Mouse (Mus musculus): Measurements from ENCODE around the gene Pam16. TPM values are rescaled to one million over a fixed set of nuclear protein-coding genes. Genes with fewer than 3 reads are reported as not detected.
A peak's percentile ranks its signal among the peaks of the same experiment; 100 is the strongest.

Pam16 gene
- polyA plus RNA-seq, 1 experiment from 2014 or later = 81.9 TPM

GRCm38 (mm10) chr16:4643670-4644419, 19.1 kb upstream of the Pam16 start:
- Histone ChIP-seq H3K36me3 (peaks cover 25% of the 10 kb centered on the region), H3K4me1 (peaks cover 51% of the 10 kb centered on the region), H3K27me3 (replicated peaks) (no peaks in the 10 kb centered on the region), H3K4me3 (no peak overlapping the region), H3K9ac (no peak overlapping the region), H3K4me2 (no peak overlapping the region), H3K27ac (no peak overlapping the region), H3K9me3 (replicated peaks) (no peaks in the 10 kb centered on the region)
- 74% methylated on average over 11 of the region's 11 CpGs for WGBS (ENCODE audit: insufficient replicate concordance)
- no peak for ATAC-seq

DNA sequence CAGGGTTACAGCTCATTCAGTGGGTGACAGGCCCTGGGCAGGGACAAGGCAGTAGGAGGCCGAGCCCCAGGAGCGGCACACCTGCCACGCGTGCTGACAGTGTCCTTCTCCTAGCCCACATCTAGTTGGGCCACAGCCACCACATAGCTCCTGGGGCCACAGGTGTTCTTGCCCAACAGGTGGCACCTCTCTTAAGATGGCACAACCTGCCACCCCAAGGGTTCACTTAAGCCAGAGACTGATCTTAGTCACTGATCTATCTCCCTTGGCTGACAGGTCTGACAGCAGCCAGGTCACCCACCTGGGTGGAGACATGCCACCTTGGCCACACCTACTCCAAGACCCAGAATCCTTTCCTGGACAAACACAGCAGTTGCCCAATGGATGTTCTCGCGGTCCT, 18.1 kb upstream of the Pam16 start:
- Histone ChIP-seq H3K4me1 (peaks cover 51% of the 10 kb centered on the region), H3K36me3 (peaks cover 16% of the 10 kb centered on the region), H3K9ac (no peak overlapping the region), H3K27ac (peak overlapping the region; percentile 61; the same call in 1 of the 2 replicates), H3K4me2 (peak overlapping the region; percentile 10), H3K27me3 (replicated peaks) (no peaks in the 10 kb centered on the region), H3K4me3 (no peak overlapping the region), H3K9me3 (replicated peaks) (no peaks in the 10 kb centered on the region)
- ATAC-seq = no peak
- WGBS (ENCODE audit: insufficient replicate concordance) = 83% methylated on average over 6 of the region's 6 CpGs

- no peak overlapping the region; the same call in 1 of the 2 replicates for H3K4me3 ChIP-seq
- H3K36me3 ChIP-seq = peaks cover 11% of the 10 kb centered on the region
- H3K9ac ChIP-seq = no peak overlapping the region
- WGBS (ENCODE audit: insufficient replicate concordance) = 52% methylated on average over 13 of the region's 13 CpGs
- H3K27ac ChIP-seq = peak overlapping the region; percentile 75; the same call in 1 of the 2 replicates
- no peak for ATAC-seq
- H3K4me2 ChIP-seq = peak overlapping the region; percentile 93
- H3K9me3 ChIP-seq (replicated peaks) = no peaks in the 10 kb centered on the region
- peaks cover 52% of the 10 kb centered on the region for H3K4me1 ChIP-seq
- H3K27me3 ChIP-seq (replicated peaks) = no peaks in the 10 kb centered on the region
These were observed 17.4 kb upstream of the Pam16 start for GRCm38 (mm10) chr16:4642190-4642589.

- Histone ChIP-seq H3K4me2 (peak overlapping the region; percentile 93), H3K27me3 (replicated peaks) (no peaks in the 10 kb centered on the region), H3K36me3 (peaks cover 4% of the 10 kb centered on the region; the same call in 1 of the 2 replicates), H3K9me3 (replicated peaks) (no peaks in the 10 kb centered on the region), H3K27ac (peak overlapping the region; percentile 75), H3K4me1 (peaks cover 56% of the 10 kb centered on the region), H3K4me3 (peak overlapping the region; percentile 64), H3K9ac (0 out of 2 replicates have a peak overlapping the region, but pooled peaks have one; percentile 14)
- no peak for ATAC-seq
- 47% methylated on average over 3 of the region's 3 CpGs for WGBS (ENCODE audit: insufficient replicate concordance)
These were observed 16.5 kb upstream of the Pam16 start for GRCm38 (mm10) chr16:4641119-4641838.

- ATAC-seq = 0 out of 2 replicates have a peak, but pooled peaks have one; percentile 4
- H3K27me3 ChIP-seq (replicated peaks) = no peaks in the 10 kb centered on the region
- peak overlapping the region; percentile 75 for H3K9ac ChIP-seq
- H3K4me2 ChIP-seq = peak overlapping the region; percentile 93
- WGBS (ENCODE audit: insufficient replicate concordance) = 15% methylated on average over 17 of the region's 17 CpGs
- H3K36me3 ChIP-seq = no peaks in the 10 kb centered on the region
- peak overlapping the region; percentile 64 for H3K4me3 ChIP-seq
- H3K9me3 ChIP-seq (replicated peaks) = no peaks in the 10 kb centered on the region
- peaks cover 63% of the 10 kb centered on the region for H3K4me1 ChIP-seq
- H3K27ac ChIP-seq = peak overlapping the region; percentile 75
These were observed 15.6 kb upstream of the Pam16 start for GRCm38 (mm10) chr16:4640267-4641005.

GRCm38 (mm10) chr16:4639831-4640237, 15.0 kb upstream of the Pam16 start, which contains the start of the genes Vasn and Dnaja3:
Gene Vasn (plus strand): TSS chr16:4639941.
Gene Dnaja3 (plus strand): TSS chr16:4639989.
- Histone ChIP-seq H3K4me3 (peak within 1 kb of the TSS; percentile 64), H3K27me3 (replicated peaks) (no peaks in the 10 kb centered on the region), H3K9me3 (replicated peaks) (no peaks in the 10 kb centered on the region), H3K4me2 (peak within 1 kb of the TSS; percentile 93), H3K36me3 (no peaks in the 10 kb centered on the region), H3K27ac (peak within 1 kb of the TSS; percentile 75), H3K9ac (peak within 1 kb of the TSS; percentile 75), H3K4me1 (peaks cover 63% of the 10 kb centered on the region)
- peak; percentile 95 for ATAC-seq
- WGBS (ENCODE audit: insufficient replicate concordance) = 4% methylated on average over 22 of the region's 22 CpGs

GRCm38 (mm10) chr16:4638891-4639390, 14.2 kb upstream of the Pam16 start:
- Histone ChIP-seq H3K27ac (no peak overlapping the region), H3K4me2 (no peak overlapping the region), H3K36me3 (peaks cover 3% of the 10 kb centered on the region), H3K9me3 (replicated peaks) (no peaks in the 10 kb centered on the region), H3K4me3 (no peak overlapping the region), H3K9ac (no peak overlapping the region), H3K4me1 (peaks cover 63% of the 10 kb centered on the region), H3K27me3 (replicated peaks) (no peaks in the 10 kb centered on the region)
- WGBS (ENCODE audit: insufficient replicate concordance) = 67% methylated on average over 3 of the region's 3 CpGs
- no peak for ATAC-seq

DNA sequence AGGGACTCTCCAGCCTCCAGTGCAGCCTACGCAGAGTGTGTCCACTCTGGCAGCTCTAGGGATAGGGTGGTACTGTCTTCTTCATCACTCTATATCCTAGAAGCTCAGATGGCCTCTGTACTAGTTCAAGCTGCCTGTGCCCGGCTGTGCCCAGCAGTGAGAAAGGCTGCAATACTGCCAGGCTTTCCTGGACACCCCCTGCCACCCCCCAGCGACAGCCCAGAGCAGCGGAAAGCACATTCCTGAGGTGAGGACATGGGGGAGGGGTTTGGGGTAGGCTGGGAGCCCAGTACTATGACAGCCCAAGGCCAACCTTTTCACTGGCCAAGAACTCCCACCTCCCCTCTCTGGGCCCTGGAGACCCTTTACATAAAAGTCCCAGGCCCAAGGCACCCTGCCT, 11.0 kb upstream of the Pam16 start:
- Histone ChIP-seq H3K4me1 (peaks cover 35% of the 10 kb centered on the region), H3K27me3 (replicated peaks) (no peaks in the 10 kb centered on the region), H3K27ac (no peak overlapping the region), H3K9ac (no peak overlapping the region), H3K36me3 (peaks cover 19% of the 10 kb centered on the region), H3K9me3 (replicated peaks) (no peaks in the 10 kb centered on the region), H3K4me2 (no peak overlapping the region), H3K4me3 (no peak overlapping the region)
- ATAC-seq = no peak
- 83% methylated on average over 4 of the region's 4 CpGs for WGBS (ENCODE audit: insufficient replicate concordance)

- WGBS (ENCODE audit: insufficient replicate concordance) = 79% methylated on average over 9 of the region's 9 CpGs
- Histone ChIP-seq H3K27me3 (replicated peaks) (no peaks in the 10 kb centered on the region), H3K4me2 (no peak overlapping the region), H3K4me3 (no peak overlapping the region), H3K4me1 (peaks cover 27% of the 10 kb centered on the region), H3K27ac (no peak overlapping the region), H3K9me3 (replicated peaks) (no peaks in the 10 kb centered on the region), H3K9ac (no peak overlapping the region), H3K36me3 (peaks cover 22% of the 10 kb centered on the region)
- ATAC-seq = no peak
These were observed 9.9 kb upstream of the Pam16 start for GRCm38 (mm10) chr16:4634681-4635080.

DNA sequence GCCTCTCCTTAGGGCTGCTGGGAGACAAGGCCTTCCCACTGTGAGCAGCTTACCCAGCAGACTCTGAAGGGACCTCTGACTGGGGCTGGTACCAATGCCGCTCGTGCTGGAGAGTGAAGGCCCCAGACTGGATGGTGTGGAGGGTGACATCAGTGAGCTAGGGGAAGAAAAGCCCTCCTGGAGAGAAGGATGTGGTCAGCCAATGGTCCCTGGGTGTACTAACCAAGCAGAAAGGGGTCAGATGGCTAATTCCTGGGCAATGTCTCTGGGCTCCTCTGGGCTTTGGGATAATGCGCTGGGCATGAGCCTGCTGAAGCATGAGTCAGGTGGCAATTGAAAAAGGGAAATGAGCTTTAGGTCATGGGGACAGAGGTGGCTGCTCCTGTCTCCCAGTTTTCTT, 8.9 kb upstream of the Pam16 start:
- Histone ChIP-seq H3K9me3 (replicated peaks) (no peaks in the 10 kb centered on the region), H3K4me2 (no peak overlapping the region), H3K36me3 (peaks cover 27% of the 10 kb centered on the region), H3K4me1 (peaks cover 19% of the 10 kb centered on the region), H3K9ac (no peak overlapping the region), H3K4me3 (no peak overlapping the region), H3K27ac (no peak overlapping the region), H3K27me3 (replicated peaks) (no peaks in the 10 kb centered on the region)
- WGBS (ENCODE audit: insufficient replicate concordance) = 89% methylated on average over 3 of the region's 3 CpGs
- ATAC-seq = no peak

GRCm38 (mm10) chr16:4632050-4632449, 7.3 kb upstream of the Pam16 start:
- no peaks in the 10 kb centered on the region for H3K9me3 ChIP-seq (replicated peaks)
- no peak overlapping the region for H3K4me3 ChIP-seq
- peak; percentile 19; the same call in 1 of the 2 replicates for ATAC-seq
- H3K4me2 ChIP-seq = no peak overlapping the region
- H3K9ac ChIP-seq = no peak overlapping the region
- peaks cover 41% of the 10 kb centered on the region for H3K36me3 ChIP-seq
- H3K27ac ChIP-seq = no peak overlapping the region
- peaks cover 20% of the 10 kb centered on the region for H3K4me1 ChIP-seq
- 55% methylated on average over 7 of the region's 7 CpGs for WGBS (ENCODE audit: insufficient replicate concordance)
- no peaks in the 10 kb centered on the region for H3K27me3 ChIP-seq (replicated peaks)

Measured in liver, embryonic 12.5 days (tissue).